Mouse (Mus musculus) ovary, adult 2 months (tissue): ENCODE data around the gene Slc28a2. TPM values are rescaled to one million over a fixed set of nuclear protein-coding genes. Genes with fewer than 3 reads are reported as not detected.

Experiments
- polyA plus RNA-seq: library from polyadenylated mRNA; depleted of rRNA; stranded (reverse); fragments of >200 nt; gene quantifications from 2 replicates; pipeline ENCODE4 v1.2.3, GENCODE M21; 2012; rRNA removed

The Slc28a2 gene
- polyA plus RNA-seq: 0.69 and 1.0 TPM in 2 replicates

DNA sequence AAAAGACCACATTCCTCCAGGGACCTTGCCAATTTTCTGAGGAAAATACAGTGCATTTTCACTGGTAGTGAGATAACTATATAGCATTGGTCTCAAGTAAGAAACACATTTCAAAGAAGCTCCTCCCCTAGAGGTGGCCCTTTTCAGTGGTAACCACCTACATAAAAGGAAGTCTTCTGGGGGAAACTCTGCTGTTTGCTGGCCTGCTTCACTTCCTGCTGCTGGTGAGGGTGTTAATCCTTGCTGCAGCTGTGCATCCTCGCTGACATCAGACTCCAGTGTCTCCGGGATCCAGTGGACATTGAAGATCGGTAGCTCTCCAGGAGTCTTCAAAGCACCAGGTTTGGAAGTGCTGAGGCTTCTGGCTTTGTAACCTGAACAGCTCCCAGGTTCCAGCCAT lies at the start of gene Slc28a2:
Gene Slc28a2 (plus strand): TSS at position 278 of the 400 bp plus-strand sequence.

GRCm38 (mm10) chr2:122484641-122485040 lies 58.4 kb downstream of the Slc28a2 start, which contains the start of gene Gm14085:
Gm14085 (plus strand) TSS chr2:122484941.

Other genes with a start within 250 kb of the Slc28a2 start
- 1.7 and 2.3 TPM in 2 replicates for gene Patl2, start 240.3 kb upstream of the Slc28a2 start, polyA plus RNA-seq
- gene Terb2, start 240.2 kb upstream of the Slc28a2 start, polyA plus RNA-seq: not detected in 2 replicates
- 8.9 and 11.9 TPM in 2 replicates for gene Sord, start 191.7 kb upstream of the Slc28a2 start, polyA plus RNA-seq
- gene Duox2, start 128.0 kb upstream of the Slc28a2 start, polyA plus RNA-seq: 1.3 and 1.8 TPM in 2 replicates
- 2.7 and 3.2 TPM in 2 replicates for gene Duoxa2, start 127.6 kb upstream of the Slc28a2 start, polyA plus RNA-seq
- 0.73 and 1.3 TPM in 2 replicates for gene Duoxa1, start 112.7 kb upstream of the Slc28a2 start, polyA plus RNA-seq
- 0.18 and 0.28 TPM in 2 replicates for gene Duox1, start 110.8 kb upstream of the Slc28a2 start, polyA plus RNA-seq
- 20.1 and 24.0 TPM in 2 replicates for gene Shf, start 57.3 kb upstream of the Slc28a2 start, polyA plus RNA-seq
- gene Gm14085, start 58.5 kb downstream of the Slc28a2 start, polyA plus RNA-seq: 0.29 and 0.32 TPM in 2 replicates
- gene Gatm, start 184.8 kb downstream of the Slc28a2 start, polyA plus RNA-seq: 22.1 and 28.6 TPM in 2 replicates
- gene AA467197, start 210.5 kb downstream of the Slc28a2 start, polyA plus RNA-seq: not detected in 2 replicates